Mouse (Mus musculus): Measurements from ENCODE around the gene Slc22a13. TPM values are rescaled to one million over a fixed set of nuclear protein-coding genes. Genes with fewer than 3 reads are reported as not detected.

The Slc22a13 gene
- polyA plus RNA-seq (2012; rRNA removed): 156 and 213 TPM in 2 replicates

DNA sequence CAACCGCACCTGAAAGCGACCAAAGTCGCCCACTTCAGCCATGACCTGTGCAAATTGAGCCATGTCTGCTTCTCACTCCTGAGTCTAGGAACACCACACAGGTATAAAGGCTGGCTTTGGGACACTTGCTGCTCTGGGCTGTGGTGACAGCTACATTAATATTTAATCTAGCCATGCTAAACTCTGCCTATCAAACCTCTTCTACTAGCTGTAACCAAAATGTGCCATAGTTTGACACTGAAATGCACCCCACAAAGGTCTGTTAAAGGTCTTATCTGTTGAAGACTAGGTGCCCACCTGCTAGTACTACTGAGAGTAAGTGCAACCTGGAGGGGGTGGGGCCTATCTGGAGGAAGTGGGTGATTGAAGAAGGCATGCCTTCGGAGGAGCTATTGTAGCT is at the start of gene Slc22a13:
Slc22a13 (minus strand) TSS at position 101 of the 400 bp plus-strand sequence.
- Histone ChIP-seq H3K27ac (ENCODE audit: insufficient read depth, low read depth, low read length) (no peak within 1 kb of the TSS), H3K4me3 (ENCODE audit: insufficient read depth, low read depth, low read length) (peak within 1 kb of the TSS; percentile 13; the same call in 1 of the 2 replicates), H3K4me1 (ENCODE audit: control insufficient read depth, insufficient read depth, low read length) (peaks cover 13% of the 10 kb centered on the region), H3K36me3 (ENCODE audit: control insufficient read depth, insufficient read depth, low read length) (no peaks in the 10 kb centered on the region), H3K27me3 (replicated peaks; ENCODE audit: control insufficient read depth, insufficient read depth, low read length) (no peaks in the 10 kb centered on the region)
- 83% methylated on average over 4 of the region's 4 CpGs for WGBS
- TF ChIP-seq CTCF (conservative IDR thresholded peaks at IDR 0.05; ENCODE audit: insufficient read depth, insufficient read length, low read depth, low read length) (no peak), POLR2A (IDR thresholded peaks at IDR 0.05; ENCODE audit: low read depth, low read length) (no peak)
- DNase-seq: peak; percentile 35

DNA sequence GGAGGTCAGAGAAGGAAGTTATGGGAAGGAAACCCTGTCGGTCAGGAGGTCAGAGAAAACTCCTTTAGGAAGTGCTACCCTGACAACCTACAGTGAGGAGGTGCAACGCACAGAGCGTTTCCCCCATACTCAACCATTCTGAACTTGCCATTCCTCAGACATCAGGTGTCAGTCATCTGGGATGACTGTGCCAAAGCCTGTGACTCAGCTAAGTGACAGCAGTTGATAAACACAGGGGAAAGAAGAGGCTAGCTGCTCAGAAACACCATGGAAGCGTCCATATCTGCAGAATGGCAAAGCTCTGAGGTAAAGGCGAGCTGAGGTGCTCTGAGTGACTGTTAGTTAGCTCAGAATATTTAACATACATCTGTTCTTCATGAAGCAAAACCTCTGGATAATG is 49.2 kb upstream of the Slc22a13 start:
- Histone ChIP-seq H3K36me3 (ENCODE audit: control insufficient read depth, insufficient read depth, low read length) (peaks cover 2% of the 10 kb centered on the region; the same call in 1 of the 2 replicates), H3K27me3 (replicated peaks; ENCODE audit: control insufficient read depth, insufficient read depth, low read length) (no peaks in the 10 kb centered on the region), H3K27ac (ENCODE audit: insufficient read depth, low read depth, low read length) (no peak overlapping the region), H3K4me1 (ENCODE audit: control insufficient read depth, insufficient read depth, low read length) (no peaks in the 10 kb centered on the region), H3K4me3 (ENCODE audit: insufficient read depth, low read depth, low read length) (no peak overlapping the region)
- DNase-seq: no peak
- TF ChIP-seq CTCF (conservative IDR thresholded peaks at IDR 0.05; ENCODE audit: insufficient read depth, insufficient read length, low read depth, low read length): no peak
- WGBS: 79% methylated on average over 5 of the region's 5 CpGs

DNA sequence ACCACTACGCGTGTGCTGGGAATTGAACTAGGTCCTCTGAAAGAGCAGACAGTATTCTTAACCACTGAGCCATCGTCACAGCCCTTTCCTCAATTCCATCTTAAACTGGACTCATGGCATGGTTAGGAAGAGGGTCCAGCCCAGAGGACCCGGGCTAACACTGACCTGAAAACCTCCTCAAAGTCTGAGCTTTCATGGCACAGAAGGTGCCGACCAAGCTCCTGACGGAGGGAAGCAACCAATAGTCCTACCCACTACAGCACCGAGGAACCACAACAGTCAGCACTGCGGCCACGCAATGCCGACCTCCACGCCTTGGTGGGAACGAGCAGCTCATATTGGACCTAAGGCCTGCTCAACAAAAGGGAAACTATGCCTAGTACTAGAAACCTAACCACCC is 47.3 kb upstream of the Slc22a13 start:
- Histone ChIP-seq H3K4me1 (ENCODE audit: control insufficient read depth, insufficient read depth, low read length) (no peaks in the 10 kb centered on the region), H3K4me3 (ENCODE audit: insufficient read depth, low read depth, low read length) (no peak overlapping the region), H3K27me3 (replicated peaks; ENCODE audit: control insufficient read depth, insufficient read depth, low read length) (no peaks in the 10 kb centered on the region), H3K36me3 (ENCODE audit: control insufficient read depth, insufficient read depth, low read length) (peaks cover 2% of the 10 kb centered on the region; the same call in 1 of the 2 replicates), H3K27ac (ENCODE audit: insufficient read depth, low read depth, low read length) (no peak overlapping the region)
- no peak for DNase-seq
- TF ChIP-seq POLR2A (IDR thresholded peaks at IDR 0.05; ENCODE audit: low read depth, low read length) (no peak), CTCF (conservative IDR thresholded peaks at IDR 0.05; ENCODE audit: insufficient read depth, insufficient read length, low read depth, low read length) (no peak)
- 90% methylated on average over 12 of the region's 12 CpGs for WGBS

DNA sequence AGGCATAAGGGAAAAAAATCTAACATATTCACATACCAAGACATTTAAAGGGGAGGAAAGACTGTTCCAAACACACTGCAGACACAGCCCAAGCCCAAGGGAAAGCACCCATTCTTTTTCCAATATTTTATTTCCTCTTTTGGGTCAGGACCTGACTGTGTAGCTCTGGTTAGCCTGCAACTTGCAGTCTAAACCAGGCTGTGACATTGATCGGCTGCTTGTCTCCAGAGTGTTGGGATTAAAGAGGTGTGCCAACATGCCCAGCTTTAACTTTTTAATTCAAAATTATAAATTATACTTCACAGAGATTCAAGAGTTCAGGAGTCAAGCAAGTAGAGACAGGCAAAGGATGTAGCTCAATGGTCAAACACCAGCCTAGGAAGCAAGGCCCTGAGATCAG is 46.2 kb upstream of the Slc22a13 start:
- TF ChIP-seq POLR2A (IDR thresholded peaks at IDR 0.05; ENCODE audit: low read depth, low read length) (no peak), CTCF (conservative IDR thresholded peaks at IDR 0.05; ENCODE audit: insufficient read depth, insufficient read length, low read depth, low read length) (no peak)
- H3K27me3 ChIP-seq (replicated peaks; ENCODE audit: control insufficient read depth, insufficient read depth, low read length): no peaks in the 10 kb centered on the region
- WGBS: 96% methylated on average over 1 of the region's 1 CpGs
- DNase-seq: no peak
- H3K36me3 ChIP-seq (ENCODE audit: control insufficient read depth, insufficient read depth, low read length): peaks cover 4% of the 10 kb centered on the region; the same call in 1 of the 2 replicates
- no peak overlapping the region for H3K27ac ChIP-seq (ENCODE audit: insufficient read depth, low read depth, low read length)
- H3K4me3 ChIP-seq (ENCODE audit: insufficient read depth, low read depth, low read length): no peak overlapping the region
- no peaks in the 10 kb centered on the region for H3K4me1 ChIP-seq (ENCODE audit: control insufficient read depth, insufficient read depth, low read length)

DNA sequence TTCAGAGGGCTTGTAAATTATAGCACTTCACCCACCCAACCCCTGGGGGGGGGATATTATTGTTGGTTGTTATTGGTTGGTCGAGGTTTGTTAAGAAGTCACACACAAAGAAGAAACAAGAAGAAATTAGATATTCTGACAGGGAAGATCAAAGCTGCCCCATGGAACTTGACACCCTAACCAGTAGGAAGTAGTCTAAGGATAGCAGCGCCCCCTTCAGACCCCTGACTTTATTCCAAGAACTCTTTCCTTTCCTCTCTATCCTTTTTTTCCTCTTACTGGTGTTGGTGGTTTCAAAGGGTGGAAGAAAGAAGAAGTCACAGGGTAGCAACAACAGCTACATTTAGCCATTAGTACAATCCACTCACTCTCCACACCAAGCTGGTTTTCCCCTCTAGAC is 45.3 kb upstream of the Slc22a13 start:
- Histone ChIP-seq H3K36me3 (ENCODE audit: control insufficient read depth, insufficient read depth, low read length) (peaks cover 4% of the 10 kb centered on the region; the same call in 1 of the 2 replicates), H3K4me3 (ENCODE audit: insufficient read depth, low read depth, low read length) (no peak overlapping the region), H3K27ac (ENCODE audit: insufficient read depth, low read depth, low read length) (no peak overlapping the region), H3K4me1 (ENCODE audit: control insufficient read depth, insufficient read depth, low read length) (peaks cover under 1% of the 10 kb centered on the region; the same call in 1 of the 2 replicates), H3K27me3 (replicated peaks; ENCODE audit: control insufficient read depth, insufficient read depth, low read length) (no peaks in the 10 kb centered on the region)
- WGBS: 52% methylated on average over 2 of the region's 2 CpGs
- DNase-seq: no peak
- TF ChIP-seq CTCF (conservative IDR thresholded peaks at IDR 0.05; ENCODE audit: insufficient read depth, insufficient read length, low read depth, low read length) (no peak), POLR2A (IDR thresholded peaks at IDR 0.05; ENCODE audit: low read depth, low read length) (no peak)

DNA sequence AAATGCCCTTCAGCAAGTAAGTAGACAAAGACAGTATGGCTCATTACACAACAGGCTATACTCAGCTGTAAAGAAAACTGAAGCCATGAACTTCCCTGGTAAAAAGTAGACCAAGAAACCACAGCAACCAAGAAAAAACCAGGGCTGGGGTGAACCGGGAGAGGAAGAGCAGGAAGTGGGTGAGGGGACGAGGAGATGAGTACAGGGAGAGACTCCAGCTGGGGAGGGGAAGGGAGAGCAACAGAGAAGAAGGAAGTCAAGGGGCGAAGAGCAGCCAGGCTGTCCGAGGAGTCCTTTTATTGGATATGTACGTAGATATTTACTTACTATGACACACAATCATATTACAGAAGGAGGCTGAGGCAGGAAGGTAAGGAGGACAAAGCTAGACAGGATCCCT is 39.1 kb upstream of the Slc22a13 start:
- TF ChIP-seq POLR2A (IDR thresholded peaks at IDR 0.05; ENCODE audit: low read depth, low read length): no peak
- no peak for TF ChIP-seq CTCF (conservative IDR thresholded peaks at IDR 0.05; ENCODE audit: insufficient read depth, insufficient read length, low read depth, low read length)

DNA sequence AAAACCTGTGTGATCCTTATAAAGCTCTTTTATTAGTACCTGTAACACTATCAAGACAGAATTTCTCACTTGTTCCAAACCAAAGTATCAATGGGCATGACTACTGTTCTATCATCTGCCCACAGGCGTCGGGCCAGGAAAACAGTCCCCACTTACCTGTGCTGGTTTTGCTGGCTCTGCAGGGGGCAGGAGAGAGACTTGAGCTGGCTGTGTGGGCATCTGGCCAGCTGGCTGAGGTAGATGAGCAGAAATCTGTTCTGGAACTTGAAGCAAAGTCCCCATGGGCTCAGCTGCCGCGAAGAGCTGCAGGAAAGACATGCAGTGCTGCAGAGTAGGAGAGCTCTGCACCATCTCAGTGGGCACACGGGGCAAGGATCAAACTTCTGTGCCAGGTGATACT is 37.9 kb upstream of the Slc22a13 start:
- H3K4me3 ChIP-seq (ENCODE audit: insufficient read depth, low read depth, low read length): no peak overlapping the region
- H3K36me3 ChIP-seq (ENCODE audit: control insufficient read depth, insufficient read depth, low read length): peaks cover 3% of the 10 kb centered on the region; the same call in 1 of the 2 replicates
- H3K27ac ChIP-seq (ENCODE audit: insufficient read depth, low read depth, low read length): no peak overlapping the region
- no peaks in the 10 kb centered on the region for H3K27me3 ChIP-seq (replicated peaks; ENCODE audit: control insufficient read depth, insufficient read depth, low read length)
- TF ChIP-seq CTCF (conservative IDR thresholded peaks at IDR 0.05; ENCODE audit: insufficient read depth, insufficient read length, low read depth, low read length) (peak; percentile 61), POLR2A (IDR thresholded peaks at IDR 0.05; ENCODE audit: low read depth, low read length) (no peak)
- 50% methylated on average over 5 of the region's 5 CpGs for WGBS
- H3K4me1 ChIP-seq (ENCODE audit: control insufficient read depth, insufficient read depth, low read length): peaks cover 12% of the 10 kb centered on the region; the same call in 1 of the 2 replicates
- peak; percentile 94 for DNase-seq

More for the DNA sequence above, 39.1 kb upstream of the Slc22a13 start:
- H3K36me3 ChIP-seq (ENCODE audit: control insufficient read depth, insufficient read depth, low read length): peaks cover 2% of the 10 kb centered on the region; the same call in 1 of the 2 replicates
- H3K4me3 ChIP-seq (ENCODE audit: insufficient read depth, low read depth, low read length): no peak overlapping the region
- H3K27me3 ChIP-seq (replicated peaks; ENCODE audit: control insufficient read depth, insufficient read depth, low read length): no peaks in the 10 kb centered on the region
- H3K4me1 ChIP-seq (ENCODE audit: control insufficient read depth, insufficient read depth, low read length): peaks cover 12% of the 10 kb centered on the region; the same call in 1 of the 2 replicates
- WGBS: 66% methylated on average over 5 of the region's 5 CpGs
- H3K27ac ChIP-seq (ENCODE audit: insufficient read depth, low read depth, low read length): peak overlapping the region; percentile 52; the same call in 1 of the 2 replicates
- no peak for DNase-seq

All from kidney, adult 2 months (tissue).